Mouse (Mus musculus): ENCODE data around the gene Ptpn7. TPM values are rescaled to one million over a fixed set of nuclear protein-coding genes. Genes with fewer than 3 reads are reported as not detected.

The Ptpn7 gene
- total and polyA plus RNA-seq, 2 experiments from 2014 or later = 0.30 to 3.9 TPM

DNA sequence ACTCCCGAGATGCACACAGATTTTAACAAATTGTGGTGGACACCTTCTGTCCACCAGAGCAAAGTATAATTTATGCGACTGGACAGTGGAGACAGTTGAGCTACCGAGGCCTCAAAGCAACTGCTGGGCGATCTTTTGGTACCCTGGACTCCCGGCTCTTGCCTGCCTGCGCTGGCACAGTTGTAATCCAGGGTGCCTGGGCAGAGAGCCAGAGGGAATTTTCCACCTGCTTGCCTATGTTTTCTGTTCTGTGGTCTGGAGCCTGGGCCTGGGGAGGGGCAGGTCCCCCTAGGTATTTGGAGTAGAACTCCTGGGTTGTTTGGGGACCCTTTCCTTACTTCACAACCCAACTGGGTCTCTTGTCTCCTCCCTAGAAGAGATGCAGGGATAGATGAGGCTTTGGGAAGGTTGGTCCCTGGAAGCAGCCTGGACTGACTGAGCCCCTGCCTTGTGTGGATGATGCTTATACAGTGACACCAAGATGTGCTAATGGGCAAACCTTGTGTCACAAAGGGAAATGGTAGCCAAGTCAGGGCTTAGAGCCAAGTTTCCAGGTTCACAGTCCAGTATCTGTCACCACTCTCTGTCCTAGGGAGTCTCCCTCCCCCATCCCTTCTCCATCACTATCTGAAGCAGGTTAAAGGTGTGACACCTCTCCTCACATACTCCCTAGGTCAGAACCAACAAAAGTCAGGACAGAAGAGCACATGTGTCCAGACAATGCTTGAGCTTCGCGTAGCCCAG is 49.6 kb downstream of the Ptpn7 start:
- Histone ChIP-seq H3K9ac (replicated peaks; ENCODE audit: low read depth, low read length) (no peak overlapping the region), H3K27me3 (ENCODE audit: control insufficient read depth, insufficient read depth, low read length) (peaks cover 47% of the 10 kb centered on the region), H3K4me1 (ENCODE audit: control insufficient read depth, insufficient read depth) (peaks cover 8% of the 10 kb centered on the region), H3K27ac (ENCODE audit: low read depth) (no peak overlapping the region), H3K9me3 (replicated peaks; ENCODE audit: control insufficient read depth, low read length) (no peaks in the 10 kb centered on the region), H3K4me2 (ENCODE audit: low read depth, low read length) (no peak overlapping the region), H3K36me3 (replicated peaks; ENCODE audit: control insufficient read depth, insufficient read depth, low read length) (no peaks in the 10 kb centered on the region), H3K4me3 (ENCODE audit: low read depth, low read length) (no peak overlapping the region)
- whole genome bisulfite sequencing = 65% methylated on average over 8 of the region's 8 CpGs
- DNase-seq (ENCODE audit: low spot score) = no peak
- ATAC-seq (ENCODE audit: insufficient read depth, low read depth) = no peak
- TF ChIP-seq EP300 (IDR thresholded peaks at IDR 0.05; ENCODE audit: low read depth) = no peak
- TF ChIP-seq CTCF (IDR thresholded peaks at IDR 0.05; ENCODE audit: low read depth) = no peak

DNA sequence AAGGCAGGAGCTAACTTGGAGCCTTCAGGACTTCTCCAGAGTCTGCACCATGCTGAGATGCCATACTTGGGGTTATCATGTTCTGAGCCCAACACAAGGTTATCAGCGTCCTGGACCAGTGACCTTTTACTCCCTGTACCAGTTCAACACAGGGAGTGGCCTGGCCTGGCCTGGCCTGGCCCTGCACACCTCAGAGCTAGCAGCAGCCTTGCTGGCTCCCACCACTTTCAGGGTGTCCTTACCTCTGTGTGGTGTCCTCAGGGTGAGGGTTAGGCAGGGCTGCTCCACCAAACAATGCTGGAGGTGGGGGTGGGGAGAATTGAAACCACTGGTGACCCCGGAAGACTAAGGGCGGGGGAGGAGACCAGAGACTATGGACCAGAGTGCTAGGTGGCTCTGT is 50.5 kb downstream of the Ptpn7 start:
- Histone ChIP-seq H3K4me1 (ENCODE audit: control insufficient read depth, insufficient read depth) (peaks cover 8% of the 10 kb centered on the region), H3K9ac (replicated peaks; ENCODE audit: low read depth, low read length) (no peak overlapping the region), H3K27me3 (ENCODE audit: control insufficient read depth, insufficient read depth, low read length) (peaks cover 47% of the 10 kb centered on the region), H3K4me3 (ENCODE audit: low read depth, low read length) (no peak overlapping the region), H3K36me3 (replicated peaks; ENCODE audit: control insufficient read depth, insufficient read depth, low read length) (no peaks in the 10 kb centered on the region), H3K27ac (ENCODE audit: low read depth) (no peak overlapping the region), H3K4me2 (ENCODE audit: low read depth, low read length) (no peak overlapping the region), H3K9me3 (replicated peaks; ENCODE audit: control insufficient read depth, low read length) (no peaks in the 10 kb centered on the region)
- WGBS = 60% methylated on average over 3 of the region's 3 CpGs
- DNase-seq (ENCODE audit: low spot score) (no peak), ATAC-seq (ENCODE audit: insufficient read depth, low read depth) (no peak)
- no peak for TF ChIP-seq EP300 (IDR thresholded peaks at IDR 0.05; ENCODE audit: low read depth)
- TF ChIP-seq CTCF (IDR thresholded peaks at IDR 0.05; ENCODE audit: low read depth) = no peak

DNA sequence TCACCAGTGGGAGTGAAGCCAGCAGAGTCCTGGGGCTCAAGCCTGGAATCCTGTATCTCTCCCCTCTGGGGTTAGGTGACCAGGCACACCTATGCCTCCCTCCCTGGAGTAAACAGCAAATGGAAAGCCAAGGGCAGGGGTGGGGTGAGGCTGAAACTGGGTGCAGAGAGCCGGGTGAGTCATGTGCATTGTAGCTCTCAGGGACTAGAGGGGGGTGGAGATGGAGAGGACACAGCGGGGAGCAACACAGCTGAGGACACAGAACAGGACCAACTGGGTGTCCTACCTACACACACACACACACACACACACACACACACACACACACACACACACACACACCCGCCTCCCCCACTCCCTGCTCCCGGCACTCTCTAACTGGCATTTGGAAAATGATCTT is 50.9 kb downstream of the Ptpn7 start:
- DNase-seq (ENCODE audit: low spot score) (no peak), ATAC-seq (ENCODE audit: insufficient read depth, low read depth) (no peak)
- WGBS = 63% methylated on average over 4 of the region's 4 CpGs
- Histone ChIP-seq H3K4me1 (ENCODE audit: control insufficient read depth, insufficient read depth) (peaks cover 8% of the 10 kb centered on the region), H3K9ac (replicated peaks; ENCODE audit: low read depth, low read length) (no peak overlapping the region), H3K4me2 (ENCODE audit: low read depth, low read length) (no peak overlapping the region), H3K4me3 (ENCODE audit: low read depth, low read length) (no peak overlapping the region), H3K9me3 (replicated peaks; ENCODE audit: control insufficient read depth, low read length) (no peaks in the 10 kb centered on the region), H3K27ac (ENCODE audit: low read depth) (no peak overlapping the region), H3K27me3 (ENCODE audit: control insufficient read depth, insufficient read depth, low read length) (peaks cover 47% of the 10 kb centered on the region), H3K36me3 (replicated peaks; ENCODE audit: control insufficient read depth, insufficient read depth, low read length) (no peaks in the 10 kb centered on the region)
- no peak for TF ChIP-seq EP300 (IDR thresholded peaks at IDR 0.05; ENCODE audit: low read depth)
- TF ChIP-seq CTCF (IDR thresholded peaks at IDR 0.05; ENCODE audit: low read depth) = no peak

DNA sequence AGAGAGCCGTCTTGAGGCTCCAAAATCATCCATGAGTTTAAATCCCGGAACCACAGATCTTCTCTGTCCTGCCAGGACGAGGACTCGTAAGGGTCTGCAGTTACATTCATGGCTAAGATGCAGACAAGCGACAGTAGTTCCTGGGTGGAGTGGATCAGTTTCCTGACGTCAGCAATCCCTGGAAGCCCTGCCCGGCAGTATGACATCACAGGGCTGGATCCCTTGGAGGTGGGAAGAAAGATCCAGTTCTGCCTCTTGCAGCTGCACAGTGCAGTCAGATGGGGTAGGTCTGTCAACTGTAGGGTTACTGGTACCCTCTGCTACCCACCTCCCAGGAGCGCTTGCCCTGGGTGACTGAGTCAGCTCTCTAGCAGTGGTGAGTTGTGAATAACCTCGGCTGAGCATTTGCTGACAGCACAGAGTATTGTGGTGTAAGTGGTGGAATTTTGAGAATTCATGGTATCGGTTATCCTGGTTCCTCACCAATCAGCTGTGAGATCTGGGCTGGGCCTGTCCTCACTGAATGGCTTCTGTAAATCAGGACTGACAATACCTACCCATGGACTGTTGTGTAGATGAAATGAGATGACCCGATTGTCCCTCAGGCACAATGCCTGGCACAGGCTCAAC is 51.6 kb downstream of the Ptpn7 start:
- ATAC-seq (ENCODE audit: insufficient read depth, low read depth) = no peak
- no peak for TF ChIP-seq CTCF (IDR thresholded peaks at IDR 0.05; ENCODE audit: low read depth)
- no peak for TF ChIP-seq EP300 (IDR thresholded peaks at IDR 0.05; ENCODE audit: low read depth)
- no peak overlapping the region for H3K4me3 ChIP-seq (ENCODE audit: low read depth, low read length)
- no peak overlapping the region for H3K27ac ChIP-seq (ENCODE audit: low read depth)
- DNase-seq (ENCODE audit: low spot score) = no peak
- no peaks in the 10 kb centered on the region for H3K36me3 ChIP-seq (replicated peaks; ENCODE audit: control insufficient read depth, insufficient read depth, low read length)
- H3K9ac ChIP-seq (replicated peaks; ENCODE audit: low read depth, low read length) = no peak overlapping the region
- H3K27me3 ChIP-seq (ENCODE audit: control insufficient read depth, insufficient read depth, low read length) = peaks cover 44% of the 10 kb centered on the region
- peaks cover 8% of the 10 kb centered on the region for H3K4me1 ChIP-seq (ENCODE audit: control insufficient read depth, insufficient read depth)
- no peak overlapping the region for H3K4me2 ChIP-seq (ENCODE audit: low read depth, low read length)
- WGBS = 34% methylated on average over 11 of the region's 11 CpGs
- H3K9me3 ChIP-seq (replicated peaks; ENCODE audit: control insufficient read depth, low read length) = no peaks in the 10 kb centered on the region

DNA sequence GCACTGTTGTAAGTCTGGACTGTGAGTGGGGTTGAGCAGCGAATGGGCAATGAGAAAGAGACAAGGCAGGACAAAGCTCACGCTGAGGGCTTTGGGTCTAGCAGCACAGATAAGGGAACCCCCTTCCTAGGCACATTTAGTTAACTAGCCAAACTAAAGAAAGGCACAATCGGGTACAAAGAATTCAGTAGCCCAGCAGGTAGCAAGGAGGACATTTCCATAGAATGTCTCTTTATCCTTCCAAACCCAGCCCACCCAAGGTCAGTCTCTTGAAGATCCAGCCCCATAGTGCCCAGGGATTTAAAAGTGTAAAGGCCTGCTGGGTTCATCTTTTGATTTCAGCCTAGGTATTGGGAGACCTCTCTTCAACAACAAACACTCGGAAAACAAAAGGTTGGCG is 53.4 kb downstream of the Ptpn7 start:
- Histone ChIP-seq H3K27ac (ENCODE audit: low read depth) (no peak overlapping the region), H3K4me3 (ENCODE audit: low read depth, low read length) (no peak overlapping the region), H3K36me3 (replicated peaks; ENCODE audit: control insufficient read depth, insufficient read depth, low read length) (no peaks in the 10 kb centered on the region), H3K4me1 (ENCODE audit: control insufficient read depth, insufficient read depth) (peaks cover 8% of the 10 kb centered on the region), H3K9me3 (replicated peaks; ENCODE audit: control insufficient read depth, low read length) (no peaks in the 10 kb centered on the region), H3K4me2 (ENCODE audit: low read depth, low read length) (no peak overlapping the region), H3K27me3 (ENCODE audit: control insufficient read depth, insufficient read depth, low read length) (peaks cover 34% of the 10 kb centered on the region), H3K9ac (replicated peaks; ENCODE audit: low read depth, low read length) (no peak overlapping the region)
- DNase-seq (ENCODE audit: low spot score) (no peak), ATAC-seq (ENCODE audit: insufficient read depth, low read depth) (no peak)
- 57% methylated on average over 5 of the region's 5 CpGs for WGBS
- TF ChIP-seq CTCF (IDR thresholded peaks at IDR 0.05; ENCODE audit: low read depth) (no peak), EP300 (IDR thresholded peaks at IDR 0.05; ENCODE audit: low read depth) (no peak)
